Mouse (Mus musculus): Measurements from ENCODE around the gene Mylpf. TPM values are rescaled to one million over a fixed set of nuclear protein-coding genes. Genes with fewer than 3 reads are reported as not detected.

Mylpf gene
- total and polyA plus RNA-seq, 3 experiments: 3.0 to 5.2 (median 3.2) TPM

GRCm38 (mm10) chr7:127216307-127216706 is 7.6 kb downstream of the Mylpf start:
- H3K79me2 ChIP-seq (replicated peaks; ENCODE audit: control insufficient read depth, extremely low read depth, insufficient read depth, poor library complexity, severe bottlenecking): peaks cover 18% of the 10 kb centered on the region
- dilution Hi-C loops (cut with MboI; ENCODE audit: extremely low pct_ligation_motif_present, extremely low pct_unique_long_range_greater_than_20kb, low sequenced_read_pairs): no loop called here
- H3K4me2 ChIP-seq (ENCODE audit: insufficient read depth, low read depth, poor library complexity, severe bottlenecking): peak overlapping the region; percentile 81; the same call in 1 of the 2 replicates
- no peak overlapping the region for H3K27ac ChIP-seq (ENCODE audit: insufficient read depth, low read depth)
- no peak for TF ChIP-seq SIN3A (IDR thresholded peaks at IDR 0.05; ENCODE audit: low read length)
- TF ChIP-seq ZC3H11A (IDR thresholded peaks at IDR 0.05; ENCODE audit: low read depth, low read length): no peak
- no peak for TF ChIP-seq POLR2AphosphoS2 (IDR thresholded peaks at IDR 0.05; ENCODE audit: low read depth, low read length)
- TF ChIP-seq ZKSCAN1 (IDR thresholded peaks at IDR 0.05; ENCODE audit: borderline replicate concordance, low read depth, low read length): no peak
- no peak for TF ChIP-seq CTCF (conservative IDR thresholded peaks at IDR 0.05 in 1 of 2, IDR thresholded peaks at IDR 0.05 in 1 of 2; ENCODE audit: low read depth in 2 of 2, low read length in 2 of 2)
- TF ChIP-seq RCOR1 (conservative IDR thresholded peaks at IDR 0.05; ENCODE audit: low read depth, low read length): no peak
- TF ChIP-seq MAX (IDR thresholded peaks at IDR 0.05; ENCODE audit: low read length): no peak
- TF ChIP-seq TCF12 (IDR thresholded peaks at IDR 0.05; ENCODE audit: low read depth, low read length): no peak
- TF ChIP-seq TBP (conservative IDR thresholded peaks at IDR 0.05; ENCODE audit: low read depth, low read length): no peak
- no peak for TF ChIP-seq ZNF384 (IDR thresholded peaks at IDR 0.05; ENCODE audit: low read depth, low read length)
- DNase-seq (ENCODE audit: extremely low read depth): no peak
- H3K4me1 ChIP-seq (ENCODE audit: control insufficient read depth in 1 of 2, insufficient read depth in 2 of 2): peaks cover 19 to 64% of the 10 kb centered on the region in 2 experiments
- in situ Hi-C loops (cut with MboI; ENCODE audit: low pct_ligation_motif_present, low pct_unique_long_range_greater_than_20kb, low sequenced_read_pairs): no loop called here
- no peak overlapping the region for H3K4me3 ChIP-seq (replicated peaks in 1 of 3; ENCODE audit: low read depth in 2 of 3, low read length in 2 of 3, poor library complexity in 1 of 3)
- no peak overlapping the region for H3K9ac ChIP-seq (ENCODE audit: insufficient read depth, low read depth)
- H3K27me3 ChIP-seq (replicated peaks): no peaks in the 10 kb centered on the region
- H3K36me3 ChIP-seq (replicated peaks in 1 of 2; ENCODE audit: control insufficient read depth in 1 of 2, insufficient read depth in 1 of 2, low read length in 1 of 2): peaks cover 26 to 44% of the 10 kb centered on the region in 2 experiments
- H3K9me3 ChIP-seq (replicated peaks; ENCODE audit: low read length): no peaks in the 10 kb centered on the region

- TF ChIP-seq ZKSCAN1 (IDR thresholded peaks at IDR 0.05; ENCODE audit: borderline replicate concordance, low read depth, low read length) (no peak), UBTF (IDR thresholded peaks at IDR 0.05; ENCODE audit: low read depth, low read length) (0 out of 2 replicates have a peak, but pooled peaks have one; percentile 4)
- H3K36me3 ChIP-seq (replicated peaks in 1 of 2; ENCODE audit: control insufficient read depth in 1 of 2, insufficient read depth in 1 of 2, low read length in 1 of 2): peaks cover 26 to 43% of the 10 kb centered on the region in 2 experiments
- DNase-seq (ENCODE audit: extremely low read depth): no peak
- in situ Hi-C loops (cut with MboI; ENCODE audit: low pct_ligation_motif_present, low pct_unique_long_range_greater_than_20kb, low sequenced_read_pairs) (no loop called here), dilution Hi-C loops (cut with MboI; ENCODE audit: extremely low pct_ligation_motif_present, extremely low pct_unique_long_range_greater_than_20kb, low sequenced_read_pairs) (no loop called here)
- no peaks in the 10 kb centered on the region for H3K27me3 ChIP-seq (replicated peaks)
- H3K9ac ChIP-seq (ENCODE audit: insufficient read depth, low read depth): peak overlapping the region; percentile 62
- peak overlapping the region; percentile 67 to 80 (median 70) for H3K4me3 ChIP-seq (replicated peaks in 1 of 3; ENCODE audit: low read depth in 2 of 3, low read length in 2 of 3, poor library complexity in 1 of 3)
- H3K4me1 ChIP-seq (ENCODE audit: control insufficient read depth in 1 of 2, insufficient read depth in 2 of 2): peaks cover 19 to 63% of the 10 kb centered on the region in 2 experiments
- peak overlapping the region; percentile 81 for H3K4me2 ChIP-seq (ENCODE audit: insufficient read depth, low read depth, poor library complexity, severe bottlenecking)
- peak overlapping the region; percentile 75; the same call in 1 of the 2 replicates for H3K27ac ChIP-seq (ENCODE audit: insufficient read depth, low read depth)
- peaks cover 4% of the 10 kb centered on the region for H3K9me3 ChIP-seq (replicated peaks; ENCODE audit: low read length)
- peaks cover 18% of the 10 kb centered on the region for H3K79me2 ChIP-seq (replicated peaks; ENCODE audit: control insufficient read depth, extremely low read depth, insufficient read depth, poor library complexity, severe bottlenecking)
These were observed 8.8 kb downstream of the Mylpf start for GRCm38 (mm10) chr7:127217475-127217874.

GRCm38 (mm10) chr7:127217901-127218642 is 9.4 kb downstream of the Mylpf start:
- in situ Hi-C loops (cut with MboI; ENCODE audit: low pct_ligation_motif_present, low pct_unique_long_range_greater_than_20kb, low sequenced_read_pairs): no loop called here
- peaks cover 18% of the 10 kb centered on the region for H3K79me2 ChIP-seq (replicated peaks; ENCODE audit: control insufficient read depth, extremely low read depth, insufficient read depth, poor library complexity, severe bottlenecking)
- H3K4me2 ChIP-seq (ENCODE audit: insufficient read depth, low read depth, poor library complexity, severe bottlenecking): peak overlapping the region; percentile 81
- peaks cover 4% of the 10 kb centered on the region for H3K9me3 ChIP-seq (replicated peaks; ENCODE audit: low read length)
- peaks cover 26 to 37% of the 10 kb centered on the region in 2 experiments for H3K36me3 ChIP-seq (replicated peaks in 1 of 2; ENCODE audit: control insufficient read depth in 1 of 2, insufficient read depth in 1 of 2, low read length in 1 of 2)
- H3K27ac ChIP-seq (ENCODE audit: insufficient read depth, low read depth): peak overlapping the region; percentile 75
- H3K4me1 ChIP-seq (ENCODE audit: control insufficient read depth in 1 of 2, insufficient read depth in 2 of 2): peaks cover 19 to 61% of the 10 kb centered on the region in 2 experiments
- H3K27me3 ChIP-seq (replicated peaks): no peaks in the 10 kb centered on the region
- dilution Hi-C loops (cut with MboI; ENCODE audit: extremely low pct_ligation_motif_present, extremely low pct_unique_long_range_greater_than_20kb, low sequenced_read_pairs): no loop called here
- peak overlapping the region; percentile 62 for H3K9ac ChIP-seq (ENCODE audit: insufficient read depth, low read depth)
- peak overlapping the region; percentile 67 to 80 (median 70) for H3K4me3 ChIP-seq (replicated peaks in 1 of 3; ENCODE audit: low read depth in 2 of 3, low read length in 2 of 3, poor library complexity in 1 of 3)
- DNase-seq (ENCODE audit: extremely low read depth): peak; percentile 61
- TF ChIP-seq CTCF (conservative IDR thresholded peaks at IDR 0.05 in 1 of 2, IDR thresholded peaks at IDR 0.05 in 1 of 2; ENCODE audit: low read depth in 2 of 2, low read length in 2 of 2) (no peak), MXI1 (IDR thresholded peaks at IDR 0.05; ENCODE audit: low read depth, low read length) (peak; percentile 22; the same call in 1 of the 2 replicates), MAFK (IDR thresholded peaks at IDR 0.05; ENCODE audit: insufficient replicate concordance, low read length) (no peak), SMC3 (IDR thresholded peaks at IDR 0.05; ENCODE audit: low read depth, low read length) (no peak), E2F4 (IDR thresholded peaks at IDR 0.05; ENCODE audit: insufficient replicate concordance, low read depth, low read length) (no peak), ELF1 (IDR thresholded peaks at IDR 0.05; ENCODE audit: low read depth, low read length) (peak; percentile 78), TCF12 (IDR thresholded peaks at IDR 0.05; ENCODE audit: low read depth, low read length) (peak; percentile 66; the same call in 1 of the 2 replicates), ZKSCAN1 (IDR thresholded peaks at IDR 0.05; ENCODE audit: borderline replicate concordance, low read depth, low read length) (no peak), CHD1 (IDR thresholded peaks at IDR 0.05; ENCODE audit: low read depth, low read length) (no peak), MAZ (IDR thresholded peaks at IDR 0.05; ENCODE audit: low read depth, low read length) (peak; percentile 84), HCFC1 (IDR thresholded peaks at IDR 0.05; ENCODE audit: low read depth, low read length) (peak; percentile 55; the same call in 1 of the 2 replicates), KAT2A (IDR thresholded peaks at IDR 0.05; ENCODE audit: insufficient replicate concordance, low read length) (0 out of 2 replicates have a peak, but pooled peaks have one; percentile 28), MEF2A (IDR thresholded peaks at IDR 0.05; ENCODE audit: borderline replicate concordance, low read depth, low read length) (peak; percentile 14; the same call in 1 of the 2 replicates), USF1 (IDR thresholded peaks at IDR 0.05; ENCODE audit: low read depth, low read length) (no peak), ZC3H11A (IDR thresholded peaks at IDR 0.05; ENCODE audit: low read depth, low read length) (no peak)

Measured in CH12.LX (cell line).